Mouse (Mus musculus): ENCODE data around the gene Fcgr2b. TPM values are rescaled to one million over a fixed set of nuclear protein-coding genes. Genes with fewer than 3 reads are reported as not detected.
"Not testable (repeated sequence)": the region's sequence is repeated elsewhere in the genome, so short reads cannot be mapped to it uniquely, and the experiment has no call there.

The Fcgr2b gene
- polyA plus RNA-seq, 1 experiment from 2014 or later: 3.9 TPM

DNA sequence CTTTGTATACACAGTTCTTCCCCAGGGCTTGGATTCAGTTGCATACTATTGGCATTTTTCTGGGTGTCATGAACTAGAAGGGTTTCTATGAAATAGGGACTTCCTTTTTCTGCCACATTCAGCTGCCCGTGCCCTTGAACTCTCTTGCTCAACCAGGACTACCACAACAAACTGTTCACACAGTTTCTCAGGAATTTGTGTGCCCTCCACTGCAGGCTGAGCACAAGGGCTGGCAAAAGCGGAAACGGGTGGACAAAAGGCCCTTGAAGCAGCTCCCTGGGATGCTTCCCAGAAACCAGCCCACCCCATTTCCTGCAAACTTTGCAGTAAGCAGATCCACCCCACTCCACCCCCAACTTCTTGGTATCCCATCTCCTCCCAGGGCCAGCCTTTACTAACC is 8.8 kb downstream of the Fcgr2b start:
- no peaks in the 10 kb centered on the region for H3K27me3 ChIP-seq (ENCODE audit: insufficient read depth, low read length)
- peaks cover 7% of the 10 kb centered on the region; the same call in 1 of the 2 replicates for H3K4me1 ChIP-seq (ENCODE audit: insufficient read depth, low read length)
- H3K9me3 ChIP-seq (ENCODE audit: low read length): no peaks in the 10 kb centered on the region
- no peak overlapping the region for H3K27ac ChIP-seq (ENCODE audit: low read length)
- 82% methylated on average over 3 of the region's 3 CpGs for WGBS
- H3K4me3 ChIP-seq (ENCODE audit: low read length): no peak overlapping the region
- H3K4me2 ChIP-seq (replicated peaks; ENCODE audit: low read depth, low read length): no peak overlapping the region
- H3K9ac ChIP-seq (replicated peaks; ENCODE audit: low read length): no peak overlapping the region
- no peaks in the 10 kb centered on the region for H3K36me3 ChIP-seq (ENCODE audit: insufficient read depth, low read length)
- no peak for ATAC-seq (ENCODE audit: low FRiP score, low TSS enrichment)

DNA sequence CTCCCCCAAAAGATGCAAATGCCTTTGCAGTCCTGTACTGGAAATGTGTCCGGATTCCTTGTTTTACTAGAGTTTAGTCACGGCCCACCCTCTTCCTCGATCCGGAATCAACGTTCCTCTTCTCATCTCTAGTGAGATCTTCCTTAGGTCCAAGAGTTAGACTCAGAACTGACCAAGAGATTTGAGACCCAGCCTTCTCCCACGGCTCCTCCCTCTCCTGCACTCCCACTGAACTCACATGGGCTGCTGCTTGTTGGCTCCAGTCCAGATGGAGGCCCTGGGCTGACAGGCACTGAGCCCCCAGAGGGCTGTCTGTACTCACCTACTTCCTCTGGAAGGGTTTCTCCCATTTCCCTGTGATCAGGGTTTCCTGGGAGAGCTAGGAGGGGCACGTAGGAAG is 13.3 kb downstream of the Fcgr2b start:
- 57% methylated on average over 7 of the region's 7 CpGs for WGBS
- H3K27ac ChIP-seq (ENCODE audit: low read length): no peak overlapping the region
- no peak overlapping the region for H3K4me2 ChIP-seq (replicated peaks; ENCODE audit: low read depth, low read length)
- no peaks in the 10 kb centered on the region for H3K9me3 ChIP-seq (ENCODE audit: low read length)
- H3K36me3 ChIP-seq (ENCODE audit: insufficient read depth, low read length): no peaks in the 10 kb centered on the region
- no peak overlapping the region for H3K9ac ChIP-seq (replicated peaks; ENCODE audit: low read length)
- no peaks in the 10 kb centered on the region for H3K27me3 ChIP-seq (ENCODE audit: insufficient read depth, low read length)
- ATAC-seq (ENCODE audit: low FRiP score, low TSS enrichment): peak; percentile 65; the same call in 1 of the 2 replicates
- no peak overlapping the region for H3K4me3 ChIP-seq (ENCODE audit: low read length)
- H3K4me1 ChIP-seq (ENCODE audit: insufficient read depth, low read length): peaks cover 13% of the 10 kb centered on the region; the same call in 1 of the 2 replicates

- H3K27me3 ChIP-seq (ENCODE audit: insufficient read depth, low read length): no peaks in the 10 kb centered on the region
- H3K4me3 ChIP-seq (ENCODE audit: low read length): no peak overlapping the region
- WGBS: 53% methylated on average over 2 of the region's 2 CpGs
- no peaks in the 10 kb centered on the region for H3K9me3 ChIP-seq (ENCODE audit: low read length)
- H3K27ac ChIP-seq (ENCODE audit: low read length): no peak overlapping the region
- peaks cover 13% of the 10 kb centered on the region; the same call in 1 of the 2 replicates for H3K4me1 ChIP-seq (ENCODE audit: insufficient read depth, low read length)
- H3K36me3 ChIP-seq (ENCODE audit: insufficient read depth, low read length): no peaks in the 10 kb centered on the region
- H3K9ac ChIP-seq (replicated peaks; ENCODE audit: low read length): no peak overlapping the region
- H3K4me2 ChIP-seq (replicated peaks; ENCODE audit: low read depth, low read length): no peak overlapping the region
- no peak for ATAC-seq (ENCODE audit: low FRiP score, low TSS enrichment)
Measured at GRCm38 (mm10) chr1:170962301-170962700, 14.0 kb downstream of the Fcgr2b start.

- no peak for ATAC-seq (ENCODE audit: low FRiP score, low TSS enrichment)
- Histone ChIP-seq H3K36me3 (ENCODE audit: insufficient read depth, low read length) (no peaks in the 10 kb centered on the region), H3K9me3 (ENCODE audit: low read length) (no peaks in the 10 kb centered on the region), H3K27me3 (ENCODE audit: insufficient read depth, low read length) (no peaks in the 10 kb centered on the region), H3K9ac (replicated peaks; ENCODE audit: low read length) (no peak overlapping the region), H3K27ac (ENCODE audit: low read length) (no peak overlapping the region), H3K4me2 (replicated peaks; ENCODE audit: low read depth, low read length) (no peak overlapping the region), H3K4me1 (ENCODE audit: insufficient read depth, low read length) (peaks cover 13% of the 10 kb centered on the region; the same call in 1 of the 2 replicates), H3K4me3 (ENCODE audit: low read length) (no peak overlapping the region)
- 79% methylated on average over 6 of the region's 6 CpGs for WGBS
Measured at GRCm38 (mm10) chr1:170961101-170961500, 15.2 kb downstream of the Fcgr2b start.

GRCm38 (mm10) chr1:170959791-170960190 is 16.6 kb downstream of the Fcgr2b start:
- no peak overlapping the region for H3K4me2 ChIP-seq (replicated peaks; ENCODE audit: low read depth, low read length)
- no peak overlapping the region for H3K9ac ChIP-seq (replicated peaks; ENCODE audit: low read length)
- H3K4me1 ChIP-seq (ENCODE audit: insufficient read depth, low read length): peaks cover 13% of the 10 kb centered on the region; the same call in 1 of the 2 replicates
- 55% methylated on average over 2 of the region's 2 CpGs for WGBS
- H3K36me3 ChIP-seq (ENCODE audit: insufficient read depth, low read length): no peaks in the 10 kb centered on the region
- no peak overlapping the region for H3K4me3 ChIP-seq (ENCODE audit: low read length)
- no peaks in the 10 kb centered on the region for H3K27me3 ChIP-seq (ENCODE audit: insufficient read depth, low read length)
- no peaks in the 10 kb centered on the region for H3K9me3 ChIP-seq (ENCODE audit: low read length)
- no peak overlapping the region for H3K27ac ChIP-seq (ENCODE audit: low read length)
- ATAC-seq (ENCODE audit: low FRiP score, low TSS enrichment): no peak

DNA sequence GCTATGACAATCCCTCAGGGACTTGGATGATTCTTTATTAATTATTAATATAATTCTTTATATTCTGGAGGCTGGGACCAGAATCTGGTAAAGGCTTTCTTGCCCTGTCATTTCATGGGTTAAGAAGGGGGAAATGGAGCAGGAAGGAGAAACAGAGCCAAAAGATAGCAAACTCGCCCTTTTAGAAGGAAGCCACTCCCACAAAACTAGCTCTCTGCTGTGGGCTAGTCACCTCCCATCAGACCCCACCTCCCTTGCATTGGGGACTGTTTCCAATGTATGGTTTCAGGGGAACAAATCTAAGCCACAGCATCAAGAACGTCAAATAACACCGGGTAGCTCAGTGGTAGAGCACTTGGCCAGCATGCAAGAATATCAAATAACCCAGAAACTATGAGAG is 18.1 kb downstream of the Fcgr2b start:
- no peak overlapping the region for H3K9ac ChIP-seq (replicated peaks; ENCODE audit: low read length)
- H3K36me3 ChIP-seq (ENCODE audit: insufficient read depth, low read length): no peaks in the 10 kb centered on the region
- H3K4me1 ChIP-seq (ENCODE audit: insufficient read depth, low read length): peaks cover 12% of the 10 kb centered on the region; the same call in 1 of the 2 replicates
- no peaks in the 10 kb centered on the region for H3K9me3 ChIP-seq (ENCODE audit: low read length)
- ATAC-seq (ENCODE audit: low FRiP score, low TSS enrichment): no peak
- H3K4me3 ChIP-seq (ENCODE audit: low read length): no peak overlapping the region
- H3K4me2 ChIP-seq (replicated peaks; ENCODE audit: low read depth, low read length): no peak overlapping the region
- H3K27me3 ChIP-seq (ENCODE audit: insufficient read depth, low read length): no peaks in the 10 kb centered on the region
- 69% methylated on average over 3 of the region's 3 CpGs for WGBS
- no peak overlapping the region for H3K27ac ChIP-seq (ENCODE audit: low read length)

DNA sequence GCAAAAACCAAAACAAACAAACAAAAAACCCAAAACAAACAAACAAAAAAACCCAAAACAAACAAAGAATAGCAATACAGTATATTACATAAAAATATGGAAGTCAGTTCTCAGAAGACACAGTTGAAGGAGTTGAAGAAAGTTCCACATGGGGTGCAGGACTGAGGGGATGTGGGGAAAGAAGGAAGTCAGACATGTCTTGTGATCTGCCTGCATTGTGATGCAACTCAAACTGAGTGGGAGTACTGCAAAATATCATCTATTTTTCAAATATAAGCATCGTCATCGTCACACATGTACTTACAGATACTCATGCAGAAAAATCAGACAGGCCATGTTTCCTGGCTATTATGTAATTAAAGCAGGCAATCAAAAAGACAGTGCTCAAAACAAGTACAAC is 23.2 kb downstream of the Fcgr2b start:
- Histone ChIP-seq H3K27ac (ENCODE audit: low read length) (no peak overlapping the region), H3K9ac (replicated peaks; ENCODE audit: low read length) (no peak overlapping the region), H3K4me2 (replicated peaks; ENCODE audit: low read depth, low read length) (no peak overlapping the region), H3K36me3 (ENCODE audit: insufficient read depth, low read length) (no peaks in the 10 kb centered on the region), H3K9me3 (ENCODE audit: low read length) (no peaks in the 10 kb centered on the region), H3K4me3 (ENCODE audit: low read length) (no peak overlapping the region), H3K4me1 (ENCODE audit: insufficient read depth, low read length) (no peaks in the 10 kb centered on the region), H3K27me3 (ENCODE audit: insufficient read depth, low read length) (no peaks in the 10 kb centered on the region)
- WGBS: 88% methylated on average over 2 of the region's 2 CpGs
- ATAC-seq (ENCODE audit: low FRiP score, low TSS enrichment): no peak

DNA sequence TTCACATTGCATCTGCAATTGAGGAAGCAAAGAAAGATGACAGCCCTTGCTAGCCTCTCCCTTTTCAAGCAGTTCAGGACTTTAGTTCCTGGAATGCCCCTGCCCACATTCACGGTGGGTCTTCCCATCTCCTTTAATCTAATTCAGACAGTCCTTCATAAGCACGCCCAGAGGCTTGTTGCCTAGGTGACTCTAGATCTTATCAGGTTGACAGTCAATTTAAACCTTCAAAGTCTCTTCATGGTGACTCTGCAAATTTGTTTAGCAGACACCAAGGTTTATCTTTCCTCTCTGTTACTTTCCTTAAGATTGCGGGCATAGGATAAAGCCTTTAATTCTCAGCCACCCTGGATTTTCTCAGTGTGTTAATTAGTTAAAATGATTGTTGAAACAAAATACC is 25.6 kb downstream of the Fcgr2b start:
- Histone ChIP-seq H3K36me3 (ENCODE audit: insufficient read depth, low read length) (no peaks in the 10 kb centered on the region), H3K9ac (replicated peaks; ENCODE audit: low read length) (no peak overlapping the region), H3K4me1 (ENCODE audit: insufficient read depth, low read length) (no peaks in the 10 kb centered on the region), H3K27me3 (ENCODE audit: insufficient read depth, low read length) (no peaks in the 10 kb centered on the region), H3K9me3 (ENCODE audit: low read length) (peaks cover 4% of the 10 kb centered on the region), H3K4me3 (ENCODE audit: low read length) (no peak overlapping the region), H3K4me2 (replicated peaks; ENCODE audit: low read depth, low read length) (no peak overlapping the region), H3K27ac (ENCODE audit: low read length) (no peak overlapping the region)
- WGBS: 51% methylated on average over 3 of the region's 3 CpGs
- no peak for ATAC-seq (ENCODE audit: low FRiP score, low TSS enrichment)

GRCm38 (mm10) chr1:170944908-170945307 is 31.4 kb downstream of the Fcgr2b start:
- H3K4me1 ChIP-seq (ENCODE audit: insufficient read depth, low read length); H3K36me3 ChIP-seq (ENCODE audit: insufficient read depth, low read length); H3K9ac ChIP-seq (replicated peaks; ENCODE audit: low read length); H3K4me3 ChIP-seq (ENCODE audit: low read length); H3K27ac ChIP-seq (ENCODE audit: low read length); H3K4me2 ChIP-seq (replicated peaks; ENCODE audit: low read depth, low read length); H3K27me3 ChIP-seq (ENCODE audit: insufficient read depth, low read length); ATAC-seq (ENCODE audit: low FRiP score, low TSS enrichment): not testable (repeated sequence)
- H3K9me3 ChIP-seq (ENCODE audit: low read length): peaks cover 16% of the 10 kb centered on the region
- WGBS: 90% methylated on average over 2 of the region's 9 CpGs

DNA sequence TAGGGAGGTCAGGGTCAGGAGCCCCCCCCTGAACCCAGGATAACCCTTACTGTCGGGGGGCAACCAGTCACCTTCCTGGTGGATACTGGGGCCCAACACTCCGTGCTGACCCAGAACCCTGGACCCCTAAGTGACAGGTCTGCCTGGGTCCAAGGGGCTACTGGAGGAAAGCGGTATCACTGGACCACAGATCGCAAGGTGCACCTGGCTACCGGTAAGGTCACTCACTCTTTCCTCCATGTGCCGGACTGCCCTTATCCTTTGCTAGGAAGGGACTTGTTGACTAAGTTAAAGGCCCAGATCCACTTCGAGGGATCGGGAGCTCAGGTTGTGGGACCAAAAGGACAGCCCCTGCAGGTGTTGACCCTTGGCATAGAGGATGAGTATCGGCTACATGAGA is 32.2 kb downstream of the Fcgr2b start:
- not testable (repeated sequence) for H3K36me3 ChIP-seq (ENCODE audit: insufficient read depth, low read length); H3K4me2 ChIP-seq (replicated peaks; ENCODE audit: low read depth, low read length); H3K27me3 ChIP-seq (ENCODE audit: insufficient read depth, low read length); ATAC-seq (ENCODE audit: low FRiP score, low TSS enrichment); H3K4me1 ChIP-seq (ENCODE audit: insufficient read depth, low read length); H3K27ac ChIP-seq (ENCODE audit: low read length); H3K4me3 ChIP-seq (ENCODE audit: low read length); H3K9ac ChIP-seq (replicated peaks; ENCODE audit: low read length)
- WGBS: 96% methylated on average over 9 of the region's 9 CpGs
- H3K9me3 ChIP-seq (ENCODE audit: low read length): peaks cover 16% of the 10 kb centered on the region
